In the genomic region with DNA sequence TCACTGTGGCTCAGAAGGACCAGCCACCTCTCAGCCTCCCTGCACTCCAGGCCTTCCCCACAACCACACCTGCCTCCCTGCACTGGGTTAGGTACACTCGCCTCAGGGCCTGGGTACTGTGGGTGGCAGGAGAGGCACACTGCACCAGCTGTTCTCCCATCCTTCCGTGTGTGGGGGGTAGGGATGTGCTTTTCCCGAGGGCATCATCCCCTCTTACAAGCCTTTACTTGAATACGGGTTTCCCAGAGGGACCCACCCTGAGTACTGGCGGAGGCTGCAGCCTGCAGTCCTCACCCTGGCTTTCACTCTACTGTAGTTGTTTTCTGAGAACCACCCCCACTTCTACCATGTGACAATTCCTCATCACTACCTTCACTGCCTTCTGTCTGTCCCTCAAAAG, we compare ENCODE assay signal across 23 mouse cellular contexts. TPM values are rescaled to one million over a fixed set of nuclear protein-coding genes. Genes with fewer than 3 reads are reported as not detected.
DNase-seq lines count a peak whose midpoint lies in the region; ATAC-seq lines count a peak whose summit lies in the region.
"Had no signal": no experiment of that assay in that cellular context is flagged by ENCODE, and none has a peak within 500 bp of the region (broad histone marks: within the 10 kb centered on the region; RNA-seq: fewer than 3 reads in every experiment).

No protein-coding gene starts in this region.

- no peak overlapping the region for H3K4me2 ChIP-seq in hindbrain, embryonic 11.5 days (replicated peaks; ENCODE audit: low read depth, low read length)
- H3K4me2 ChIP-seq in hindbrain, embryonic 12.5 days (replicated peaks): no peak overlapping the region
- H3K4me2 ChIP-seq in midbrain, embryonic 11.5 days: no peak overlapping the region
- H3K4me2 ChIP-seq in midbrain, embryonic 16.5 days (ENCODE audit: low read length): no peak overlapping the region
- H3K4me2 ChIP-seq in hindbrain, embryonic 16.5 days (ENCODE audit: low read length): no peak overlapping the region
- H3K4me2 ChIP-seq: forebrain, embryonic 12.5 days; liver, embryonic 11.5 days; midbrain, embryonic 13.5 days had no signal

- H3K27ac ChIP-seq in hindbrain, embryonic 11.5 days (ENCODE audit: low read depth, low read length): peak overlapping the region; percentile 21; the same call in 1 of the 2 replicates
- H3K27ac ChIP-seq in hindbrain, embryonic 12.5 days: no peak overlapping the region
- no peak overlapping the region for H3K27ac ChIP-seq in midbrain, embryonic 11.5 days (ENCODE audit: low read depth, low read length)
- H3K27ac ChIP-seq in midbrain, embryonic 16.5 days (ENCODE audit: low read length): no peak overlapping the region
- no peak overlapping the region for H3K27ac ChIP-seq in hindbrain, embryonic 16.5 days (ENCODE audit: low read depth, low read length)
- H3K27ac ChIP-seq: forebrain, embryonic 12.5 days; kidney, postnatal 0 days; macrophage; midbrain, embryonic 13.5 days had no signal

- DNase-seq in frontal cortex, postnatal 14 days (ENCODE audit: low spot score in 2 of 2): no peak
- DNase-seq in hindbrain, embryonic 11.5 days (ENCODE audit: low spot score): no peak
- DNase-seq in midbrain, embryonic 11.5 days (ENCODE audit: low spot score, missing footprints): peak; percentile 89
- no peak for DNase-seq in ovary, postnatal 36 days (ENCODE audit: low spot score)
- DNase-seq: adrenal gland, postnatal 14 days; cerebellum, adult 2 months; cerebellum, postnatal 36 days; liver, postnatal 0 days; right cerebral cortex, adult 18-20 months; right cerebral cortex, postnatal 4 days; thymus, adult 18-20 months; thymus, postnatal 36 days had no signal

- peaks cover 14% of the 10 kb centered on the region for H3K4me1 ChIP-seq in hindbrain, embryonic 11.5 days (replicated peaks; ENCODE audit: control insufficient read depth, insufficient read depth, low read length)
- H3K4me1 ChIP-seq in hindbrain, embryonic 12.5 days: peaks cover 61% of the 10 kb centered on the region
- peaks cover 30% of the 10 kb centered on the region for H3K4me1 ChIP-seq in midbrain, embryonic 11.5 days (ENCODE audit: control insufficient read depth, insufficient read depth, low read length)
- peaks cover 14% of the 10 kb centered on the region for H3K4me1 ChIP-seq in midbrain, embryonic 16.5 days (ENCODE audit: control insufficient read depth, insufficient read depth, low read length)
- H3K4me1 ChIP-seq in hindbrain, embryonic 16.5 days (ENCODE audit: control insufficient read depth, insufficient read depth, low read depth, low read length): peaks cover 16% of the 10 kb centered on the region

- H3K4me3 ChIP-seq in hindbrain, embryonic 11.5 days (ENCODE audit: low read depth, low read length): no peak overlapping the region
- H3K4me3 ChIP-seq in hindbrain, embryonic 12.5 days: no peak overlapping the region
- no peak overlapping the region for H3K4me3 ChIP-seq in midbrain, embryonic 11.5 days (ENCODE audit: low read depth, low read length)
- H3K4me3 ChIP-seq in midbrain, embryonic 16.5 days (ENCODE audit: low read depth, low read length): no peak overlapping the region
- H3K4me3 ChIP-seq in hindbrain, embryonic 16.5 days (ENCODE audit: low read length): no peak overlapping the region
- H3K4me3 ChIP-seq: forebrain, embryonic 12.5 days; midbrain, embryonic 13.5 days had no signal

- H3K9me3 ChIP-seq in hindbrain, embryonic 11.5 days (ENCODE audit: control insufficient read depth, low read length): no peaks in the 10 kb centered on the region
- H3K9me3 ChIP-seq in hindbrain, embryonic 12.5 days (replicated peaks): no peaks in the 10 kb centered on the region
- no peaks in the 10 kb centered on the region for H3K9me3 ChIP-seq in midbrain, embryonic 11.5 days (ENCODE audit: control insufficient read depth, low read length)
- H3K9me3 ChIP-seq in midbrain, embryonic 16.5 days (replicated peaks; ENCODE audit: control insufficient read depth, low read length, poor library complexity, severe bottlenecking): no peaks in the 10 kb centered on the region
- no peaks in the 10 kb centered on the region for H3K9me3 ChIP-seq in hindbrain, embryonic 16.5 days (ENCODE audit: control insufficient read depth, low read length)
- H3K9me3 ChIP-seq: forebrain, embryonic 12.5 days; midbrain, embryonic 13.5 days had no signal

- H3K36me3 ChIP-seq in hindbrain, embryonic 11.5 days (ENCODE audit: control insufficient read depth, insufficient read depth, low read length): no peaks in the 10 kb centered on the region
- no peaks in the 10 kb centered on the region for H3K36me3 ChIP-seq in hindbrain, embryonic 12.5 days
- no peaks in the 10 kb centered on the region for H3K36me3 ChIP-seq in midbrain, embryonic 11.5 days (ENCODE audit: control insufficient read depth, insufficient read depth, low read length)
- no peaks in the 10 kb centered on the region for H3K36me3 ChIP-seq in midbrain, embryonic 16.5 days (ENCODE audit: control insufficient read depth, insufficient read depth, low read length)
- no peaks in the 10 kb centered on the region for H3K36me3 ChIP-seq in hindbrain, embryonic 16.5 days (ENCODE audit: control insufficient read depth, insufficient read depth, low read length)
- H3K36me3 ChIP-seq: forebrain, embryonic 12.5 days; midbrain, embryonic 13.5 days had no signal

- WGBS in hindbrain, embryonic 11.5 days: 50% methylated on average over 5 of the region's 5 CpGs
- WGBS in hindbrain, embryonic 12.5 days: 44% methylated on average over 5 of the region's 5 CpGs
- WGBS in midbrain, embryonic 11.5 days: 62% methylated on average over 5 of the region's 5 CpGs
- 66% methylated on average over 5 of the region's 5 CpGs for WGBS in midbrain, embryonic 16.5 days
- 48% methylated on average over 5 of the region's 5 CpGs for WGBS in hindbrain, embryonic 16.5 days

- no peak overlapping the region for H3K9ac ChIP-seq in hindbrain, embryonic 11.5 days (ENCODE audit: low read depth, low read length)
- H3K9ac ChIP-seq in hindbrain, embryonic 12.5 days: no peak overlapping the region
- H3K9ac ChIP-seq in midbrain, embryonic 11.5 days (ENCODE audit: low read length): no peak overlapping the region; the same call in 1 of the 2 replicates
- no peak overlapping the region for H3K9ac ChIP-seq in midbrain, embryonic 16.5 days (ENCODE audit: low read depth, low read length)
- peak overlapping the region; percentile 27; the same call in 1 of the 2 replicates for H3K9ac ChIP-seq in hindbrain, embryonic 16.5 days (ENCODE audit: low read depth, low read length)
- H3K9ac ChIP-seq: forebrain, embryonic 12.5 days; liver, postnatal 0 days had no signal

- H3K27me3 ChIP-seq in hindbrain, embryonic 11.5 days (ENCODE audit: control insufficient read depth, insufficient read depth, low read length): peaks cover 12% of the 10 kb centered on the region
- H3K27me3 ChIP-seq in hindbrain, embryonic 12.5 days: peaks cover 64% of the 10 kb centered on the region
- peaks cover 11% of the 10 kb centered on the region for H3K27me3 ChIP-seq in midbrain, embryonic 11.5 days (ENCODE audit: control insufficient read depth, insufficient read depth, low read length)
- peaks cover 5% of the 10 kb centered on the region; the same call in 1 of the 2 replicates for H3K27me3 ChIP-seq in midbrain, embryonic 16.5 days (ENCODE audit: control insufficient read depth, insufficient read depth, low read depth, low read length)
- peaks cover 11% of the 10 kb centered on the region for H3K27me3 ChIP-seq in hindbrain, embryonic 16.5 days (replicated peaks; ENCODE audit: control insufficient read depth, insufficient read depth, low read length)

- peak; percentile 38; the same call in 1 of the 2 replicates for ATAC-seq in frontal cortex, adult (ENCODE audit: low TSS enrichment)
- no peak for ATAC-seq in hindbrain, embryonic 11.5 days (ENCODE audit: low FRiP score)
- ATAC-seq in hindbrain, embryonic 12.5 days (ENCODE audit: low FRiP score): no peak
- ATAC-seq in midbrain, embryonic 11.5 days (ENCODE audit: low FRiP score): no peak
- no peak for ATAC-seq in midbrain, embryonic 16.5 days
- no peak for ATAC-seq in hindbrain, embryonic 16.5 days
- ATAC-seq: intestine, embryonic 16.5 days; liver, postnatal 0 days; lung, postnatal 0 days; midbrain, embryonic 13.5 days had no signal

RNA-seq across cellular contexts. Expression of a gene that starts 19.0 kb away (rescaled TPM):
- polyA plus RNA-seq in hindbrain, embryonic 11.5 days (2014; fragmentation: Nextera tagmentation; extraction: Ambion mirVana): 246 and 250 TPM in 2 replicates
- polyA plus RNA-seq in hindbrain, embryonic 12.5 days (2016; fragmentation: Nextera tagmentation; extraction: Ambion mirVana): 217 and 218 TPM in 2 replicates
- polyA plus RNA-seq in midbrain, embryonic 11.5 days (2014; fragmentation: Nextera tagmentation; extraction: Ambion mirVana): 241 and 252 TPM in 2 replicates
- polyA plus RNA-seq in midbrain, embryonic 16.5 days (2015; fragmentation: Nextera tagmentation; extraction: Ambion mirVana): 235 and 240 TPM in 2 replicates
- polyA plus RNA-seq in hindbrain, embryonic 16.5 days (2015; fragmentation: Nextera tagmentation; extraction: Ambion mirVana): 246 and 249 TPM in 2 replicates

RNA-seq across cellular contexts. Expression of a gene that starts 30.3 kb away (rescaled TPM):
- polyA plus RNA-seq in hindbrain, embryonic 11.5 days (2014; fragmentation: Nextera tagmentation; extraction: Ambion mirVana): 762 and 780 TPM in 2 replicates
- polyA plus RNA-seq in hindbrain, embryonic 12.5 days (2016; fragmentation: Nextera tagmentation; extraction: Ambion mirVana): 715 and 817 TPM in 2 replicates
- 730 and 757 TPM in 2 replicates for polyA plus RNA-seq in midbrain, embryonic 11.5 days (2014; fragmentation: Nextera tagmentation; extraction: Ambion mirVana)
- polyA plus RNA-seq in midbrain, embryonic 16.5 days (2015; fragmentation: Nextera tagmentation; extraction: Ambion mirVana): 837 and 884 TPM in 2 replicates
- polyA plus RNA-seq in hindbrain, embryonic 16.5 days (2015; fragmentation: Nextera tagmentation; extraction: Ambion mirVana): 1,071 and 1,270 TPM in 2 replicates

RNA-seq across cellular contexts. Expression of a gene that starts 53.8 kb away (rescaled TPM):
- polyA plus RNA-seq in hindbrain, embryonic 11.5 days (2014; fragmentation: Nextera tagmentation; extraction: Ambion mirVana): 79.9 and 87.6 TPM in 2 replicates
- polyA plus RNA-seq in hindbrain, embryonic 12.5 days (2016; fragmentation: Nextera tagmentation; extraction: Ambion mirVana): 75.9 and 77.6 TPM in 2 replicates
- 94.3 and 103 TPM in 2 replicates for polyA plus RNA-seq in midbrain, embryonic 11.5 days (2014; fragmentation: Nextera tagmentation; extraction: Ambion mirVana)
- 68.1 and 69.6 TPM in 2 replicates for polyA plus RNA-seq in midbrain, embryonic 16.5 days (2015; fragmentation: Nextera tagmentation; extraction: Ambion mirVana)
- 60.6 and 66.9 TPM in 2 replicates for polyA plus RNA-seq in hindbrain, embryonic 16.5 days (2015; fragmentation: Nextera tagmentation; extraction: Ambion mirVana)
